Mouse (Mus musculus): ENCODE data around the gene Ezh1.

Ezh1 gene

DNA sequence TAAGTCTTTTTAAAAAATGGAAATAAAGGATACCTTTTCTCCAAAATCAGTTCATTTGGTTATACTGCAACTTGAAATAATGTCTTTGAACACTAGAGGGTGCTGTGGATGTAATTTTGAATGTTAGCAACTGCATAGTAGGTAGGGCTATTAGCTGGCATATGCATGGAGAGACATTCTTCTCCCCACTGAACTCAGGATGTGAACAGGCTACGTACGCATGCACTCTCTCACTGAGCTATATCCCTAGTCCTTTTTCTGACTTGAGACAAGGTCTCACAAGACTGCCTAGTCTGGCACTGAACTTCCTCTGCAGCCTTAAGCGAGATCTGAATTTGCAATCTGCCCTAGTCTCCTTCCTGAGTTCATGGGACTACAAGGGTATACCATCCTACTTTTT lies 14.3 kb downstream of the Ezh1 start:
- peak; percentile 60 for DNase-seq (ENCODE audit: extremely low read depth, low read depth)

DNA sequence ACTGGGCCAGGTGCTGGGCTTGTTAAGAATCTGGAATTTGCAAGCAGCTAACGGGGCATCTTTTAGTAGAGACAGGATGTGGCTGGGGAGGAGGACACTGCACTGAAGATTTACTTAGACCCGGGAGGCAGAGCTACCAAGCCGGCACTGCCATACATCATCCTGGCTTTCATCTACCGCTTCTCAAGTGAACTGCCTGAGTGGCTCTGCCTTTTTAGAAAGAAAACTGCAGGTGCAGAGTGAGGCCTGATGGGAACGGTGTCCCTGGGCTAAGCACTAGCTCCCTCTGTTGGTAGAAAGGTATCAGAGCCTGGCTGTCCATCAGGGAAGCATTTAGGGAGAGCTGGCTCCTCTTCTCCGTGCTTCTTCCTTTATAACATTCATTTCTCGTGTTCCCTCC lies 25.3 kb downstream of the Ezh1 start:
- DNase-seq (ENCODE audit: extremely low read depth, low read depth) = no peak

DNA sequence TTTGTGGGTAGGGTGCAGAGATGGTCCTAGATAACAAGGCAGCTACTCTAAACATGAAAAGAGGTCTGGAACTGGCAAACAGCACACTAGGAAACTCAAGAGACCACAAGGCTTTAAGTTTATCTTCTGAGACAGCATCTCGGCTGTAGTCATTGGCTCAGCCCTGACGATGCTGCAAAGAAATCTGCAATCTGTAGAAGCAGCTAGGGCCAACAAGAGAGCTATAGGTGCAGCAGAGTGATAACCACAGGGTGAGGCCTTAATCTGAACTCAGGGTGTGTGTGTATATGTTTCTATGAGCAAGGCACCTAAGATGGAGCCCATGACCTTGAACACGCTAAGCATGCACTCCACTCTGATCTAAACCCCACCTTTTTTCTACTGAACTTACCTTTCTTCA lies 26.7 kb downstream of the Ezh1 start:
- DNase-seq (ENCODE audit: extremely low read depth, low read depth) = no peak

DNA sequence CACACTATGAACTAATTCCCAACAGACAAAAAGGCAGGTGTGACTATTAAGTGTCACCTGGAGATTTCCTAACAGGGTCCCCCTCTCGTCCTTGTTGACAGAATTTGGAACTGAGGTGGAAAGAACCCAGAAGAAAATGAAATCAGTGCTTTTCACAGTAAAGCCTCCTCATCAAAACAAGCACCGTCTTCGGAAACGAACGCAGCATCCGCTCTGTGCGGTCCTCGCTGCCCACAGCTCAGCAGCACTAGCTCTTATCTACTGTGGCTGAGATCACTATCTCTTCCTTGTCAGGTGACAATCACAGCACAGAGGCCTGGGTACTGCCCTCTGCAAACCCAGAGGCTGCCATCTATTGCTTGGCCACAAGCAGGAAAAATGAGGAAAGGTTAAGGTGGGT lies 30.1 kb downstream of the Ezh1 start:
- no peak for DNase-seq (ENCODE audit: extremely low read depth, low read depth)

DNA sequence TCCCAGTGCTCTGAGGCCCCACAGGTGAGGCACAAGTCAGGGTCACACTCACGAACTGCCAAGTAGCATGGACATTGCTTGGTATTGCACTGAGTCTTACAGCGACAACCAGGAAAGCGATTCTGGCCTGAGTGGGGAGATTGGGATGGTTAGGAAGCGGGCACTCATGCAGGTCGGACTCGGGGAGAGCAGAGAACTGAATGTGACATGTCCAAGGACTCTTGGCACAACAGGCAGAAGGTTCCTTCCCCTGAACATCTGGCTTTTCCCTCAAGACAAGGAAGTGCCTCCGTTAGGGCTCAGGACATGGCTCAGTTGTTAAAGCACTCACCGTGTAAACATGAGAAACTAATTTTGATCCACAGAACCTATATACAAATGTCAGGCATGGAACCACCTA lies 30.7 kb downstream of the Ezh1 start:
- DNase-seq (ENCODE audit: extremely low read depth, low read depth) = no peak

DNA sequence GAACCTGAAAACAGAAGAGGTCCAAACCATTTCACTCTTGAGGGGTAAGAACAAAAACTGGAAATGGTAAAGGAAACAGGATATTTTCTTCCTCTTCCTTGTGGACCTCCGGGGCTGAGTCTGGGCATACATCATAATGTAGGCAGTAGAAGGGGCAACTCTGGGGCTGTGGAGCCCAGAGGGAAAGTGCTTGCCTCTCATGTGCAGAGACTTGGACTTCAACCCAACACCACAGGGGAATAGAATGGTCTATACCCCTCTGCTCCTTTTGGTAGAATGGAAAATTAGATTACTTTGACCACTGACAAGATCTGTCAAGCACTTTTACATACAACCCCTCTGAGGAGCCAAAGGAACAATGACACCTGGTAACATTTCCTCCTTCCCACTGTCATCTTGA lies 31.2 kb downstream of the Ezh1 start:
- DNase-seq (ENCODE audit: extremely low read depth, low read depth) = no peak

DNA sequence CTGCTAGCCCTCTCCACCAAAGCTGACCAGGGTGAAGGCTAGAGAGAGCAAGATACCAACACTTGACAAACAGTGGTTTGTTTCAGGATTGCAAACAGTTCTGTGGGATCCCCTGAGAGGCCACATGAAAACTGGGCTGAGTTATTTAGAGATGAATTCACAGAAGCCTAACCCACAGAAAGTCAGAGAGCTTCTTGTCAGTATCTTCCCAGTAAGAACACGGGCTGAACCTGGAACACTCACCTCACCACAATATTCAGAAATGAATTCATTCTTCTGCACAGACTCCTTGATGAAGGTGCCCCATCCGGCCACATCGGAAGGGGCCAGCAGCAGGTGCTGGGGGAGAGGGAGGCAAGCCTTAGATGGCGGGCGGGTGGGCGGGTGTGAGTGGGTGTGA lies 31.6 kb downstream of the Ezh1 start:
- no peak for DNase-seq (ENCODE audit: extremely low read depth, low read depth)

DNA sequence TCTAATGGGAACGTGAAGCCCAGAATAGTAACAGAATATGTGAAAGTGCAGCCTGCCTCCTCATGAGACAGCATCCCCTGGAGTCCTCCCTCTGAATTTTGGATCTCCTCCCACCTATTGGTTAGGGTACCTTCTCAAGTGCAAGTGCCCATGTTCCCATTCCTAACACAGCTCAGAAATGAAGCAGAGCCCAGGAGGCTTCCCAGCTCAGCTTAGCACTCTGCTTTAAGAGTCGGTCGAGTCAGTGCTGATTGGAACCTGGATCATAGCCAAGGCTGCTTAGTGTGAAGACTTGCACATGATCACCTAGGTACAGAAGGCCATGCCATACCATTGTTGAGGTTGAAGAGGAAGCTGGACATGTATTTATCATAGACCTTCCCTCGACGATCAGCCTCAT lies 32.1 kb downstream of the Ezh1 start:
- no peak for DNase-seq (ENCODE audit: extremely low read depth, low read depth)

DNA sequence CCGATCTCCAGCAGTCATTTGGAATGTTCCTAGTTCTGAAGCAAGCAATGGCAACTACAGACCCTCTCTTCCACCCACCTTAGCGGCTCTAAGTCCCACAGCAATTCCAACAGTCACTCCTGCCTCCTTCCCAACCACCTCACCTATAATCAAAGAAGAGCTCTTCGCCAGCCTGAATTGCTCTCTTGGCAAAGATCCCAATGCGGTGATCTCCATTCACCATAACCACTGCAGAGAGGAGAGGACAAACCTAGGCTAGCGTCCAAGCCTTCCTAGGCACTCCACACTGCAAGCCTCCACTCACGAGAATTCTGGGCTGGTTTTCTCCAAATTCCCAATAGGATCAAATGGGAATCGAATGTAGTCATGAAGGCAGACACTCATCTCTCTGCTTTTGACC lies 33.2 kb downstream of the Ezh1 start:
- DNase-seq (ENCODE audit: extremely low read depth, low read depth) = no peak

DNA sequence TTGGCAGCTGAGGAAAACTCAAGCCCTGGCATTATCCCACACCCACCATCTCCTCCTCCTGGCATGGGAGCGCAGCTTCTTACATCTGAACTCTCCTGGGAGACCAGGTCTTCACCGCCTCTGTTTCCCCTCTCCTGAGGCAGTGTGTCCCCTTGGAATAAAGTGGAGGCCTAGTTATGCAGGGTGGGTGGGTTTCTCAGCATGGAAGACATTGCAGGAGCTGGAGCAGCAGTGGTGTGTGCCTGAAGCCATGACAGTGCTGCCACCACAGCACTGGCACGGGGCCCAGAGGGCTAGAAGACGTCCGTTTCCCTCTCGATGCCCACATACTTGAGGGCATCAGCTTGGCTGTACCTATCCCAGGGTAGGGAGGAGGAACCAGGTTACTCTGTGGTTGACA lies 33.6 kb downstream of the Ezh1 start:
- no peak for DNase-seq (ENCODE audit: extremely low read depth, low read depth)

DNA sequence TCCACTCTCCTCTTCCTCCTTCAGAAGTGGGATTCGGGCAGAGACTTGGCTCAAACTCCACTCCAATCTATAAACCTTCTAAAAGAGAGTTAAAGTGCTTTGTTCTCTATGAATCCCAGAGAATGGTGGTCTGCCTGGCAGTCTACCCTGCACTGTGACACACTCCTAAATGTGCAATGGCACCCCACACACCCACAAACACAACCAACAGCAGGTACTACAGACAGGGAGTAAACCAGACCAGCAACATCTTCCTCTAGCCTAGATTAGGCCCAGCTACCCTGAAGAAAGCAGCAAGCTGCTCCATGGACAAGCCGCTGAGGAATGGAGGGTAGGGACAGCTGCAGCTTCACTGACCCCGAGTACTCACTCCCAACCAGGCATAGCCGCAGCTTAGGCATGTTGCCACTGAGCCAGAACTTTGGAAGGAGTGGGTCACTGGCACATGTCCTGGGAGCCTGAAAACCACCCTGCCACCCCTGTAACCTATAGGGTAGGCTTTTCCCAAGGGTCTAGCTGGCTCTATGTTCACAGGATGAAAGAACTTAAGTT lies 34.3 kb downstream of the Ezh1 start:
- no peak for DNase-seq (ENCODE audit: extremely low read depth, low read depth)

DNA sequence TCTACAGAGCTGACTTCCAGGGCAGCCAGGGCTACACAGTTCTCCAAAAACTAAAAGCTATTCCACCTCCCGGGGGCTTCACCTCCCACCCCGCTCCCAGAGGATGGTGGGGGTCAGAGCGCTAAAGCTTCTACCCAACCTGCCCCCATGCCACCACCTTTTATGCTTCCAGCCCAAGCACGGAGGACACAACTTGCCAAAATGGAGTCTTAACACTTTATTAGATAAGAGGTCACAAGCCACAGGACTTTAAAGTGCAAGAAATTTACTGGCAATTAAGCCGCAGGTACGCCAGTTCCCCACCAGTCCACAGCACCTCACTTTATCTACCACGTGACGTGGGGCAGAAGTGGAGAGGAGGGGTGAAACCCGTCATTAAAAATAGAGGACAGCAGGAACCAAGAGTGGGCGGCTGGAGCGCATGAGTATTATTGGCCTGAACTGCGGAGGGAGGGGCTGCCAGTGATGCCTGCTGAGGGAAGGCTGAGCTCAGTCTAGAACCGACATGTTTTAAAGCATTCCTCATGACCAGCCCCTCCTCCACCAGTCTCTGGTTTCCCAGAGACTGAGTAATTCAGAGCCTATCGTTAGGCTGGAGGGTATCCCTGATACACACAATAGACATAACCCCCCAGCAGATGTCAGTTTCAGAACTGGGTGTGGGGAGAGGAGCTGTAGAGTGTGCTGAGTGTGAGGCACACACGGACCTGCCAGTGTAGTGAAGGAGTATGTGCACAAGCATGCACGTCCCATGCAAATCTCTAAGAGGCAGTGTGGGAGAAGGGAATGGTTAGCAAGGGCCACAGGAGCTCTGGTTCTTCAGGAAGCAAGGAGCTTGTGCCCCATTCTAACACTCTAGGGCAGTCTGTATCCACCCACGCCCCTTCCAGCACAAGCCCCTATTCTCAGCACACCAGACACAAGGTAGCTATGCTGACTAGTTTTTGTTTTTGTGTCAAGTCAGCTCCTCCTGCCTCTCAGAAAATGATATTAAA lies 35.1 kb downstream of the Ezh1 start:
- DNase-seq (ENCODE audit: extremely low read depth, low read depth) = peak; percentile 7

DNA sequence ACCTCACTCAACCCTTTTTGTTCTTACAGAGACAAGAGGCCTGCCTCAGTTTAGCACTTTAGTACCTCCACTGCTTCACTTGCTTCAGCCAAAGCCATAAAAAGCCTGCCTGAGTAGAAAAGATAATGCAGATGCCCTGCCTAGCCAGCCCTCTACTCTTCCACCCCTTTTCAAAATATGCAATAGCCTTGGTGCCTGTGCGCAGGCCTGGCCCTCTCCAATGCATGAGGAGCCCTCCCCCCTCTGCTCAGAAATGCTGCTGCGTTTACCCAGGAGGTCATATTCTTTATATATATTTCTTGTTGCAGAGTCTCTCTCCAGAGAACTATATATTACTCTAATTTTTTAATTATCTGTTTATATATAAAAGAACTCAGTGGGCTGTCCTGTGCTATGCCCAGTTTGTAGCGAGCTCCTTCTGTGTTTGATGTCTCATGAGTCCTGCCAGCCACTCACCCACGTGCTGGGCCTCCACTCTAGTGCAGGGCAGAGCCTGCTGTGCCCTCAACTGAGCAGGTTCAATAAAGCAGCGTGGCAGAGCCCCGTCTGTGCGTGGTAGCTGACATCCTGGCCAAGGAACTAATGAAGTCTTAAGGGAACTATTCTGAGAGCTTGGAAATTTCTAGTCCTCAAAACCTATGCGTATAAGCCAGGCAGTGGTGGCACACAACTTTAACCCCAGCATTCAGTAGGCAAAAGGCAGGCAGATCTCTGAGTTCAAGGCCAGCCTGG lies 35.9 kb downstream of the Ezh1 start:
- no peak for DNase-seq (ENCODE audit: extremely low read depth, low read depth)

DNA sequence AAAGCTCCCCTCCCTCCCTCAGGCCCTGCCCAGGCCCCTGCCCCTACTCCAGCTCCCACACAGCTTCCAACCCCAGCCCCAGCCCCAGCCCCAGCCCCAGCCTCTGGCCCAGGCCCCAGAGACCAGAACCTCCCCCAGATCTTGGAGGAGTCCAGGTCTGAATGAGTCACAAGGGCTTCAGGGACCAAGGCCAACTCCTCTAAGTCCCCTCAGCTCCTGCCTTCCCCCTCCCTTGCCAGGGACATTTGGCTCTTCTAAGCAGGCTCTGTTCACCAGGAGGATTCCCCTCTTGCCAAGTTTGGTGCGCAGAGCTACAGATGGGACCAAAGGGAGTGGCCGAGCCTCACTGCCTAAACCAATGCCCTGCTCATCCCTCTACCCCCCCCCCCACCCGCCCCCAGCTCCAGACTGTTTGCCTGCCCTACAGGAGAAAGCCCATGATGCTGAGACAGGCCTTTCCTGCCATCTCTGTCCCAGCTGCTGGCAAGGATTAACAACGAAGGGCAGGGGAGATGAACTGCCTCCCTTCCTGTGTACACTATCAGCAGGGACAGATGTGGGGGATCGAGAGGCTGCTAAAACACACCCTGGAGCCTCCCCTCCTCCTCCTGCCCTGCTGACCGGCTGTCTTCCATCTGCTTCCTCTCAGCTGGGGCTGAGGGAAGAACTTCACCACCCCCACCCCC lies 36.6 kb downstream of the Ezh1 start:
- peak; percentile 86 for DNase-seq (ENCODE audit: extremely low read depth, low read depth)

DNA sequence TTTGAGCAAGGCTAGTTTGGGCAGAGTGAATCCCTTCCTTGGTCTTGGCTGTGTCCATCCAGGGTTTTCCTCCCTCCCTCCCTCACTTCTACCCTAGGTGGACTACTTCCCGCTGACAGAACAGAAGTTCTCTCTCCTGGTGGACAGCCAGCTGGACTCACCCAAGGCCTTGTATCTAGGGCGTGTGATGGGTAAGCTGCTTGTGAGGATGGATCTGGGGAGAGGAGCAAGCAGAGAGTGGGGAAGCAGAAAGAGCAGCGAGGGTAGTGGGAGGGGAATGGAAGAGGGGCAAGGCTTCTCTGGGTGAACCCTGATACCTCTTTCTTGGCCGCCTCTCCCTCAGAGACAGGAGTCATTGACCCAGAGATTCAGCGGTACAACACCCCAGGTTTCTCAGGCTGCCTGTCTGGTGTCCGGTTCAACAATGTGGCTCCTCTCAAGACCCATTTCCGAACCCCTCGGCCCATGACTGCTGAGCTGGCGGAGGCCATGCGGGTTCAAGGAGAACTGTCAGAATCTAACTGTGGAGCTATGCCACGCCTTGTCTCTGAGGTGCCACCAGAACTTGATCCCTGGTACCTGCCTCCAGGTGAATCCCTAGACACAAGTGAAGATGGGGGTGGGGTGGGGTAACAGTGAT lies 38.0 kb downstream of the Ezh1 start:
- DNase-seq (ENCODE audit: extremely low read depth, low read depth) = no peak

DNA sequence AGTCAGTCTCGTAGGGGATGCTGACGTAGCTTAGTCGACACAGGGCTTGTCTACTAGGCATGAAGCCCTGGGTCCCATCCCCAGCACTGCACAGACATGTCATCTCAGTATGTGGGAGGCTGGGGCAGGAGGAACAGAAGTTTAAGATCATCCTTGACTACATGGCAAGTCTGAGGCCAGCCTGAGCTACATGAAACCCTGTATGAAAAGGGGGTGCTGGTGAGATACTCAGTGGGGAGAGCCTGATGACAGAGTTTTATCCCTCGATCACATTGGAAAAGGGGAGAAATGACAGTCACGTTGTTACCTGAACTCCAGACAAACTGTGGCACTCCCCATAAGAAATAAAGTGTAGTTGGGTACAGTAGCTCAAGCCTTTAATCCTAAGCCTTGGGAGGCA lies 38.7 kb downstream of the Ezh1 start:
- no peak for DNase-seq (ENCODE audit: extremely low read depth, low read depth)

DNA sequence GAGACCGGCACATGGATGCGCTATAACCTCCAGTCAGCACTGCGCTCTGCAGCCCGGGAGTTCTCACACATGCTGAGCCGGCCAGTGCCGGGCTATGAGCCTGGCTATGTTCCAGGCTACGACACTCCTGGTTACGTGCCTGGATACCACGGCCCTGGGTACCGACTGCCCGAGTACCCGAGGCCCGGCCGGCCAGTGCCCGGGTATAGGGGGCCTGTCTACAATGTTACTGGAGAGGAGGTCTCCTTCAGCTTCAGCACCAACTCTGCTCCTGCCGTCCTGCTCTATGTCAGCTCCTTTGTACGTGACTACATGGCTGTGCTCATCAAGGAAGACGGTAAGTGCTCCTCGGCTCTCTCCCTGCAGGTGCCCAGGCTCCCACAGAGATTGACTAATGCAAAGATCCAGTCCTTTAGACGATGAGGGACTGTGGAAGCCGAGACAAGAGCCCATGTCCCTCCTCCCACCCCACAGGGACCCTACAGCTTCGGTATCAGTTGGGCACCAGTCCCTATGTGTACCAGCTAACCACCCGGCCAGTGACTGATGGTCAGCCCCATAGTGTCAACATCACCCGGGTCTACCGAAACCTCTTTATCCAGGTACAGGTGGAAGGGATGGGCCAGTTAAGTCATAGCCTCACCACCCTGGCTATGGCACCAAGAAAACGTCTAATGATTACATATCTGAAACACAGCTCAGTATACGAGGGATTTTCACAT lies 39.6 kb downstream of the Ezh1 start:
- DNase-seq (ENCODE audit: extremely low read depth, low read depth) = no peak

DNA sequence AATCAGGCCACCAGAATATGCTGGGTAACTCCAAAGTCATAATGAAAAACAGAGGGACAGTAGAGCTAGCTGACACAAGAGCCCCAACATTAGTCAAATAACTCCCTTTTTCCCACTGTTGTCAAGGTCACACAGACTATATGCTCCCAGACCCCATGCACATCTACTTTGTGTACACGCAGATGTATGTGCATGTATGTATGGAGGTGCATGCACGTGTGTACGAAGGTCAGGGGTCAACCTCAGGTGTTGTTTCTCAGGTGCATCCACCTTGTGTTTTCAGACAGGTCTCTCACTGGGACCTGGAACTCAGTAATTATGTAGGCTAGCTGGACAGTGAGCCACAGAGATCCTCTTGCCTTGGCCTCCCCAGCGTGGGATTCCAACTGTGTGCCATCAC lies 40.8 kb downstream of the Ezh1 start:
- DNase-seq (ENCODE audit: extremely low read depth, low read depth) = no peak

DNA sequence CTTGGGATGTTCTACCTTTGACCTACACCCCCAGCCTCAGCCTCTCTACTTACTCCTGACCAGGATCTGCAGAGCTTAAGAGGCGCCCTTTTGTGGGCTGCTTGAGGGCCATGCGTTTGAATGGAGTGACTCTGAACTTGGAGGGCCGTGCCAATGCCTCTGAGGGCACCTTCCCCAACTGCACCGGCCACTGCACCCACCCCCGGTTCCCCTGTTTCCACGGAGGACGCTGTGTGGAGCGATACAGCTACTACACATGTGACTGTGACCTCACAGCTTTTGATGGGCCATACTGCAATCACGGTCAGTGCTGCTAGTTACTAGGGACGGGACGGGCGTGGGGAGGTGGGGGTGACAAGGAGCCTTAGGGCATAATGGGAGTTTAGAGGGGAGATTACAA lies 41.3 kb downstream of the Ezh1 start:
- DNase-seq (ENCODE audit: extremely low read depth, low read depth) = no peak

DNA sequence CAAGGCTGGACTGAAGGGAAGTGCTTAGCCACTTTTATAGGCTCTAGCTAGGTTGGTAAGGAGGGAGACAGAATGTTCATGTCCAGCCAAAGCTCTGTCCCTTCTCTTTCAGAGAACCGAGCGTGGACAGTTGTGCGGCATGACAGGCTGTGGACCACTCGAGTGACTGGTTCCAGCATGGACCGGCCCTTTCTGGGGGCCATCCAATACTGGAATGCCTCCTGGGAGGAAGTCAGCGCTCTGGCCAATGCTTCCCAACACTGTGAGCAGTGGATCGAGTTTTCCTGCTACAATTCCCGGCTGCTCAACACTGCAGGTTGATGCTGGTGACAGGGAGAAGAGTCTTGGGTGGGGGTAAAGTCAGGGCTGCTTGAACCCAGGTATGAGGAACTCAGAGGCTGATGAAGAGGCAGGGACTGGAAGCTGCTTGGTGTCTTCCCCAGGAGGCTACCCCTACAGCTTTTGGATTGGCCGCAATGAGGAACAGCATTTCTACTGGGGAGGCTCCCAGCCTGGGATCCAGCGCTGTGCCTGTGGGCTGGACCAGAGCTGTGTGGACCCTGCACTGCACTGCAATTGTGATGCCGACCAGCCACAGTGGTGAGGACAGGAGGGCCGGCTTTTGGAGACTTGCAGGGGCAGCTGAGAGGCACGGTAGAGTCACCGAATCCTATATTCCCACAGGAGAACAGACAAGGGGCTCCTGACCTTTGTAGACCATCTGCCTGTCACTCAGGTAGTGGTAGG lies 43.3 kb downstream of the Ezh1 start:
- DNase-seq (ENCODE audit: extremely low read depth, low read depth) = no peak
